Mouse (Mus musculus) gastrocnemius, adult 8-10 months (tissue): ENCODE results near the gene Slc7a5. TPM values are rescaled to one million over a fixed set of nuclear protein-coding genes. Genes with fewer than 3 reads are reported as not detected.

Source experiments
- DNase-seq, 2 experiments: peaks; one replicate each; pipeline ENCODE4 v3.0.0; 2022; ENCODE audit warnings: low spot score in 2 of 2
- total RNA-seq, 4 experiments: library from RNA; stranded (reverse); gene quantifications; 2 replicates each; pipeline ENCODE4 v1.2.4; 2022

Gene Slc7a5
- total RNA-seq, 4 experiments from 2014 or later, result 0.77 to 1.4 (median 1.2) TPM

DNA sequence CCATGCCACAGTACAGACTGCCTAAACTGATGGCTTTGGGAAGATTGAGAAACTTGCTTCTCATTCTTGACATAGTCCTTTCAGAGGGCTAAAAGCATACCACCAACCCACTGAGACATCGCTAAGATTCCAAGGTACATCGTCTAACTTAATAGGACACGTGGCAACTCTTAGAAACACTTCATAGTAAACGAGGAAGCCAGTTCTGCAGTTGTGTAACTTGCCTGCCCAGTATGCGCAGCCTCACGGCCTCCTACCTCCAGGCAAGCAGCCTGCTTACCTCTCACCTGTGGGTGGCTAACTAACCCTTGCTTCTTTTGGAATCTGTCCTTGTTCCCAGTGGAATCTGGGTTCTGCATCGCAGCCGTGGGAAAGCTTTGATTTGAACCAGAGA, 1.7 kb upstream of the Slc7a5 start:
- no peak for DNase-seq

DNA sequence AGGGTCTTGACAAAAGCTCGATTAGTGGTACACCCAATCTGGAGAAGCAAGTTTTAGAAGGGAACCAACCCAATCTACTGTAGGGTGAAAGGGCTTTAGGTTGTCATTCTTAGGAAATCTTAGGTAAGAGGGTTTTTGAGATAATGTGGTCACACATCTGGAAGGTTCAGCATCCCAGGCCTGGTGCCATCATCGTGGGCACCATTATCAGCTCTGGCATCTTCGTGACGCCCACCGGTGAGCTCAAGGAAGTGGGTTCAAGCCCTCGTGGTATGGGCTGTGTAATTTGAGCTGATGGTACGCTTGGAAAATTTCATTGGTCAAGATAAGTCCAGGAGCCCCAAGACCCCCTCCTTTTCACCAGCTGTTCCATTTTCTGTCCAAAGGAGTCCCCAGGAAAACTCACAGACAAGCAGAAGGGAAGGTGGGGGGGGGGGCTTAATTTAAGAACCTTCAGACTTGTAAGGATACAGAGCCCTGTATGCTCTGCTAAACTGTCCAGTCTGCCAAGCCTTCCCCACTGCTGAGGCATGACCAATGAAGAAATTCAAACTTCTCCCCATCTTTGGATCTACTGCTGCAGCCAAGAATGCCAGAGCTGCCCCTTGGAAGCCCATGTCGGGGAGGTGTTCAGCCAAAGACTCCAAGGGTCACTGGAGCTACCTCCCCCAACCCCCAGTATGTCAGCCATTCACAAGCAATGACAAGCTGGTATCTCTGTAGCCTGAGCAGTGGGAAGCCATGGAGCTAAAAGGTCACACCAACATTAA, 1.1 kb upstream of the Slc7a5 start:
- no peak for DNase-seq

DNA sequence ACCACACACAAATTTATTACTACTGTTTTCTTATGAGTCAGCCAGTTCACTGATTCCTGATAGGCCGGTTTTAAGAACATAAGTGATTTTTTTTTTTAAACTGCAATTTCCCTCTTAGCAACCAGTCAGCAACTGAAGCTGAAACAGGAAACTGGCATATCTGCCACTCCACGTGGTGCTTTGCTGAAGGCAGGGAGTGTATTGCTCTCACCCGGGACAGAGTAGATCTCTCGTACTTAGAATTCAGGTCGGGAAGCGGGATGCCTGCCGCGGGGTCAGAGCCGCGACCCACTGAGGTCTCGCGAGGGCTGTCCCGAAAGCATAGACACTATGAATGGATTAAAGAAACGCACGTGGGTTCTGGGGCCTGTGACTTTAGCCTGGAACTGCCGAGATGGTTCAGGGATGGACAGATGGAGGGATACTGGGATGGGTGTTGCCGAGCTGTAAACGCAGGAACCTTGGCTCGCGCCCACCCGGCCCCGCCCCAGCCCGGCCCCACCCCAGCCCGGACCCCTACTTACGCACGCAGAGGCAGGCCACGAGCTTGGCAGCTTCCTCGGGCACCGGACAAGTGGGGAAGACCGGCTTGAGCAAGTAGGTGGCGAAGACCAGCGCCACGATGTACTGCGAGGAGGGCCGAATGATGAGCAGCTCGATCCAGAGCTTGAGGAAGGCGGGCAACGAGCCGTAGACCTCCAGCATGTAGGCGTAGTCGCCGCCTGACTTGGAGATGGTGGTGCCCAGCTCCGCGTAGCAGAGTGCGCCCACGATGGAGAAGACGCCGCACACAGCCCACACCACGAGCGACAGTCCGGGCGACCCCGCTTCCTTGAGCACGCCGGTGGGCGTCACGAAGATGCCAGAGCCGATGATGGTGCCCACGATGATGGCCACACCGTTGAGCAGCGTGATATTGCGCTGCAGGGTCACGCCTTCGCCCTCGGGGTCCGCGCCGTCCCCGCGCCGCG, 667 bp downstream of the Slc7a5 start:
- DNase-seq, result peak in 1 of 2 experiments; percentile 22

DNA sequence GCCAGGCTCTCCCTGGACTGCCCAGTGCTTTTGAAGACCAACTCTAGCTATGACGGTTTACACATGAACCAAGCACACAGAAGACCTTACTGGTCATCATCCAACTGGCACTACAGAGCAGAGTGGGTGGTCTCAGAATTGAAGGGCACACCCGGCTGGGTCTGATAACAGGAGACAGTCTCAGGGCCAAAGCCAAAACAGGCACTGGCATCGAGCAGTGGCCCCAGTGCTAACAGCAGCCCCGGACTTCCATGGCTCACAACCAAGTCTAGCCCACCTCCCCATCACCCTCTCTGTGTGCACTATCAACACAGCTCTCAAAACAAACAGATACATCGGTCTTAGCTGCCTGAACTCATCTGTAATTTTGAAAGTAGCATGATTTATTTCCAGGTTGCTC, 1.6 kb downstream of the Slc7a5 start:
- DNase-seq, result no peak

DNA sequence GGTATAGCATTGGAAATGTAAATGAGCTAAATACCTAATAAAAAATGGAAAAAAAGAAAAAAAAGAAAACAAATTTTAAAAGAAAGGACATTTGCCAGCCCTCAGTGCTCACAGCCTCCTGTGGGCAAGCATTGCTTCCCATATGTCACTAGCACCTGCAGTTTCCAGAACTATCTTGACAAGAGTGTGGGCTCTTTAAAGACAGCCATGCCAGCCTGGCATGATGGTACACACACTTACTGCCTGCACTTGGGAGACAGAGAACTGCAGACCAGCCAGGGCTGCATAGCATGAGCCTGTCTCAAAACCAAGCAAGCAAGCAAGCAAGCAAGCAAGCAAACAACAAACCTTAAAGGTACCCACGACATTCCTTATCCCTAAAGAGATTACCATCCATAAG, 2.1 kb downstream of the Slc7a5 start:
- DNase-seq, result no peak

DNA sequence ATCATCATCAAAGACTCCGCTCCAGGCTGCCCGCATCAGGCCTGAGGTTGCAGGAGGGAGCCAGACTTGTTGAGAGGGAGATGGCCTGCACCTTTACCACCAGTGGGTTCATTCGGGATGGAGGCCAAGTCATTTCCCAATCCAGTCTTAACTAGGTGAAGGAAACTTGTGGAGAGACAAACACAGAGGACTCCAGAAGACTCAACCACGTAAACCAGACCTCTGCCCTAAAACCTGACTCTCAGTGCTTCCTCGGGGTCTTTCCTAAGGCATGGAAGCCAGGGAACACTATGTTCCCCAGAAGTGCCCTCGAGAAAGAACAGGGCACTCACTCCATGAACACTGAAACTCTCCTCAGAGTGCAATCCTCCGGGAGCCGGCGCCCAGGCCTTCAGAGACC, 2.5 kb downstream of the Slc7a5 start:
- no peak for DNase-seq

DNA sequence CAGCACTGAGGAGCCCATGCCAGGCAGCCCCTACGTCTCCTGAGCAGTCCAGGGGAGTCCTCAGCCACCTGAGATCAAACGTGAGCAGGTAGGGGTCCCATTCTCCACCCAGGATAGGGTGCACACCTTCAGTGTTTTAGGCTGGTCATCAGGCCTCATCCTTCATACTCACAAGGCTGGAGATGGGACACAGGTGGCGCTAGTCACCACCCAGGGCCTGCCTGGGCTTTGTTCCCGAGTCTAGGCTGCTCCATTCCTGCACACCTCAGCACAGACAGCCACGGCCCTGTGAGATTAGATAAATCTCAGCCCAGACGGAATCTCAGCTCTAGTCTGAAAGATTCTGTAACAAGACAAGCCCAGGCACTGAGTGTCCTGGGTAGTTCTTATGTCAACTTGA, 3.5 kb downstream of the Slc7a5 start:
- no peak for DNase-seq

DNA sequence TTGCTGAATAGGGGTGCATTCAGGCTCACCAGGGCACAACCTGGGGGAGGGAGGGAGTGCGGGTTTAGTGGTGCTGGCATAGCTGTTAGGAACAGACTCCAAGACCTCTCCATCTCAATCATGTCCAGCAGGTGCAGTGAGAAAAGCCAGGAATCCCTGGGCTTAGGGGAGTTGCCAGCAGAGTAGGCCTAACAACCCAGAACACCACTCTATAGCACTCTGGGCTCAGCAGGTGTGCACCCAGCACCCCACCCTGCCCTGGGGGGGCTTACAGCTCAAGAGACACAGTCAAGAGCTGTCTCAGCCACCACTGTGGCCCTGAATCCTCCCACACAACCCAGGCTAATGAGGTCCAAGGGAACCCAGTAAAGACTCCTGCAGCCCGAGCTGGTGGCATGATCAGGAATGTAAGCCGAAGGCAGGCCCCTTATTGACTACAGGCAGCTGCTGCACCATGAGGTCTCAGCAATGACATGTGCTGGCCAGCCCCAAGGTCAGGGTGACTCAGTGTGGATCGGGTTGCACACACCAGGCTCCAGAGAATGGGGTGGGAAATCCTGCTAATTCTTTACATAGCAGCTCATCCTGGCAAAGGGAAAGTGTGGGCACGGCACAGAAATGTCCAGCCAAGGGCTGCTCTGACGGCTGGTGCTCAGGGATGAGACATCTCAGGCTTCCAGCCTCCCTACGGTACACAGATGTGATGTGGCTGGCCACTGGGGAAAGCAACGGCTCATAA, 5.8 kb downstream of the Slc7a5 start:
- DNase-seq, result peak in 1 of 2 experiments; percentile 46

DNA sequence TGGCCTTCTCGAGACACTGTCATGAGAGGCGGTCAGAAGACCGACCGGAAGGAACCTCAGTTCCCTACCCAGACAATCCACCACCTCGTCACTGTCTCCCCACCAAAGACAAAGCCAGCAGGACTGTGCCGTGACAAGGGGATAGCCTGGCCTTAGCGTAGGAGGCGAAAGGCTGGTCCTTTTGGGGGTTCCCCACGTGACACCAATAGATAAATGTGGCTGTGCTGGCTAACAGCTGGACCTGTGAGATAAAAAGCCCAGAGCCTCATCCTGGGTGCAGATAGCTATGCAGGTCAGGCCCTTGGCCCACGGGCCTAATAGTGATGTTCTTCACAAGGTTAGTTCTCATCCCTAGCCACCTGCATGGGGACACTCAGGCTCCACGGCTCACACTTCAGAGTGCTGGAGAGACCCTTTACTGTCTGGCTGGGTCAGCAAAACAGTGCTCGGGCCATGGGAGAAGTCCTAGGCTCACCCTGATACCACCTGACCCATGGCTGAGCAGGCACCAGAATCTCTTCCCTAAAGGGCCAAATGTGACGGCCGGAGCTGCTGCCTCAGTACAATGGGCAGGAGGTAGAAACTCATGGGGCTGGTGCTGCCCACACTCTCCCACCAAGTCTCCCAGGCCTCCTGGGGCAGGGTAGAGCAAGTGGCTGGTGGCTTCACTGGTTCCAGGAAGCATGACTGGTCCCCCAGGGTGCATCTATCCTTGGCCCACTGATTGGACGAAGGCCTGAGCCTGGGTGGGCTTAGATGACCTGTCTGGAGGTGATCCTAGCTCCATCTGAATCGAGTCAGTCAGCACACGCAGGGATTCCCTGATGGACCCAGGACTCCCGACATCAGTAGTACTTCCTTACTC, 8.1 kb downstream of the Slc7a5 start:
- DNase-seq, result no peak

DNA sequence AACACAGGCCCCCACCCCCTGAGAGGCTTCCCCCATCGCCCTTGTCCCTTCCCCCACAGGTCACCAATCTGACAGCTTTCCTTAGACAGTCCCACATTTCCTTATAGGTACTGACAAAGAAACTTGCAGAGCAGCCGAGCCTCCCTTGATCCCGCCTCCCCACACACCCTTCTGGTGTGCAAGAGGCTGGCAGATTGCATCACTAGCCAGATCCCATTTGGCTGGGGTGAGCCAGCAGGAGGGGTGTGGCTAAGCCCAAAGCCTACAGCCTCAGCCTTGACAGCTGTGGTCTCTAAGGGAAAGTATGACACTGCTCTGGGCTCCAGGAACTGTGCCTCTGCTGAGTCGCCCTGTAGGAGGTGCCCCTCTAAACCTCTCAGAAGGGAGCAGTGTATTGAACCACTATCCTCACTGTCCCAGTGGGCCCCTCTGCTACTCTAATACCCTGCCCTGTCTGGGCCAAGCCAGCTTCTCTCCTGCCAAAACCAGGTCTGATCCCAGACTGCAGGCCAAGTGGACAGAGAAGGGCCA, 9.0 kb downstream of the Slc7a5 start:
- DNase-seq, result peak; percentile 67 to 72

DNA sequence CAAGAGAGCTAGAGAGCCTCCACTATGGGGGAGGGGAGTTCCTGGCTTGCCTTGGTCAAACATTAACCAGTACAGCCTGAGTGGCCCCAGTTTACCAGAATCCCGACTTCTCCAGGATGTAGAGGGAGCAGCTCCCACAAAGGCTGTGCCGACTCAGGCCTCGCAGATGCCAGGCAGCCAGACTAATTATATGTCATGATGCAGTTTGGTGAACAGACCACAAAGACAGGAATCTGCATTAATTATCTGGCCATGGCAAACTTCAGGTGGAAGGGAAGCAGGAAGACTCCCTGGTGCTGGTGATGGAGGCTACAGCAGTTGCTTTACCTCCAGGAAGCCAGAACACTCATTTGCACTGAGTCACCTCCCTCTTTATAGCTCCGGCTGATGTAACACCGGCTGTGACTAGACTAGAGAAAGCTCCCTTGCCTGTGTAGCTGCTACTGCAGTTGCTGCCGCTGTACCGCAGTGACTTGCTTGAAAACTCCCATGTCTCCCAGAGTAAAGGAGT, 9.6 kb downstream of the Slc7a5 start:
- DNase-seq, result no peak

DNA sequence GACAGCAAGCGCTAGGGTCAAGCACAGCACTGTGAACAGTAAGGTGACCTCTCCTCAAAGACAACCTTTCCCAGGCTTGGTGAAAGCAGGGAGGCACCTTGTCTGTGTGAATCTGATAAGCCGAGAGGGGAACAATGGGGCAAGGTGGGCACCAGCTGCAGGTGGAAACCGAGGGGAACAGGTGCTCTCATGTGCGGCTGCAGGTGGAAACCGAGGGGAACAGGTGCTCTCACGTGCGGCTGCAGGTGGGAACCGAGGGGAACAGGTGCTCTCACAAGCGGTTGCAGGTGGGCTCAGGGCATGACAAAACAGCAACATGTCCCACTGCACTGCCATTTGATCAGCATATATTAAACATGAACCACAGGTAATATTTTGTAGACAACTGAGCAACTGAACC, 10.3 kb downstream of the Slc7a5 start:
- DNase-seq, result no peak

DNA sequence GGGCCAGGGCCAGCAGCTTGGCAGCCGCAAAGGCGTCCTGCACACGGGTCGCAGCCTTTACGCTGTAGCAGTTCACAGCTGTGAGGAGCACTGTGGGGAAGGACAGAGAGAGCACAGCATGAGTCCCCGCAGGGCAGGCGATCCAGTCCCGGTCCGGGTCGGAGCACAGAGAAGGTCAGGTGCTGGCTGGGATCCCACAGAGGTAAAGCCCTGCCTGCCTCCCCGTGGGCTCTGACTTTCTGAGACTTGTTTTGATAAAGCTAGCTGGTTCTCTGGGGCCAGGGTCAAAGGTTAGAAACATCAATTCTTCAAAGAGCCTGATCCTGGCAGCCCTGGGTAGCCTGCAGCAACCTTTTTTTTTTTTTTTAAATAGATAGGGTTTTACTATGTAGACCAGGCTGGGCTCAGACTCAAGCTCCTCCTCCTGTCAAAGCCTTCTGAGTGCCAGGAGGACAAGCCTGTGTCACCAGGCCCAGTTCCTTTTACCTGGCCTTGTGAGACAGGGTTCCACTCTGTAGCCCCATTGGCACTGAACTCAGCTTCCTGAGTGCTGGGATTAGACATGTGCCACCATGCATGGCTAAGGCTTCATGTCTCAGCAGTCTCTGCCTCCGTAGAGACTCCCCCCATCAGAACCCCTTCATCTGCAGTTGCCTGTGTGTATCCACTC, 10.9 kb downstream of the Slc7a5 start:
- no peak for DNase-seq

DNA sequence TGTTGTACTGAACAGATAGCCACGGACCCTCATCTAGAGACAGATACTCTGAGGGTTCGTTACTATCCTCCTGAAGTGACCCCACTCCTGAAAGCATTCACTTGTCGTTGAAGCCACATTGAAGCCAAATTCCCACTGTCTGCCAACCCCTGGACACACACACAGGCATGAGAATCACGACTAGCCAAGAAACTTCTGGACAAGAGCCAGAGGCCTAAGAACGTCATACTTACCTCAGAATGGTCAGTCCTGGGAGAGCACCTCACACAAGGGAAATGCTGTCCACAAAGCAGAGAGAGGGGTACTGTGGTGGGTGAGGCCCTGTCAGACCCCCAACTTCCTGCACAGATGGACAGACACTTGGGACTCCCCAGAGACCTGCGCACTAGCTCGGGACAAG, 11.6 kb downstream of the Slc7a5 start:
- DNase-seq, result no peak

DNA sequence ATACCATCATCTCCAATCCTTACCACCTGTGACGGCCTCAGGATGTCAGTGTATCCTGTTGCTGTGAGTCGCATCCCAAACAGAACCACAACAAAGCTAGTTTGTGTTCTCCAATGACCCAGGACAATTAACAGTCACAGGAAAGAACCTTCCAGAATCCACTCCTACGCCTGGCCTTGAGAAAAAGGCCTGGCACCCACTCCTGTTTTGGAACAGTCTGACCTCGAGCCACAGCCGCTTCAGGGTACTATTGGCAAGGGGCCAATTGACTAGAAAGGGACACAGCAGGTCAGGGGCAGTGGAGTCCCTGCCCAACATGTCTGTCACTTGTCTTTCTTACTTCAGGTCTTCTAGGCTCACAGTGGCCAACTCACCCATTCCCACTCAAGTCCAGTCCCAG, 14.6 kb downstream of the Slc7a5 start:
- no peak for DNase-seq

DNA sequence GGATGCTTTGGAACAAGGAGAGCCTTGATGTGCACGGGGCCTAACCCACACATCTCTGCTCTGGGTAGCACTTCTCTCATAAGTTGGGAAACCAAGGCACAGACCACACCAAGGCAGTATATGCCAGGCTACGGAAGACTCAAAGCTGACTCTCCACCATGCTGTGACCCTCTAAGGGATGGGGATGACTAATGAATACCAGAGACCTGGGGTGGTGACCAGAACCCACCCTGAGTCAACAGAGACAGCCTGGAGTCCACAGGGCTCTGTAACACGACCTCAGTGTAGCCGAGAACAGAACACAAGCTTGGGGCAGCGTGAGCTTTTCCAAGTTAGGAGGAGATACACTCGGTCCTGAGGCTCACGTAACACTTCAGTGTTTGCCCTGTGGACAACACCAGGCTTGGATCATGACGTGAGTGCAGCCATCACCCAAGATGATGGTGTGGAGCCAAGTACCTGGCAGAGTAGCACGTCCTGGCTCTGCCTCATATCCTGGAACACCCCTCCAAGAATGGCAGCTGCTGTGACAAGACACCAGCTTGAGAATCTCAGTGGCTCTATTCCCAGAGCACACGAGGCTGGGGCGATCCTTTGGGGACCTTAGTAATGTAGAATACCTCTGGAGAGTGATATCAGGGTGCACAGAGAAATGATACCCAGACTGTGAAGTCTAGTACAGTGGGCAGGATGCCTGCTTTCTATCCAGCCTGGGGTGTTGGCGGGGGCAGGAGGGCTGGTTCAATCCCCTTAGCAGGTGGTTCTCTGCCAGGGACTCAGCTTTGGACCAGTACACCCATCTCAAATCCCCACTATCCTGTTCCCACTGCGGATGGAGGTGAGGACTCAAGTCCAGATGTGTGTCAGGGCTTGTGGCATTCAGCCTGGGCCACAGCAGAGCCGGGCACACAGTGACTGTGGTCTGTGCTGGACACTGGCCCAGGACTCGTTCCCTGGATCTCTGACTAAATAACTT, 17.4 kb downstream of the Slc7a5 start:
- peak; percentile 77 to 87 for DNase-seq

DNA sequence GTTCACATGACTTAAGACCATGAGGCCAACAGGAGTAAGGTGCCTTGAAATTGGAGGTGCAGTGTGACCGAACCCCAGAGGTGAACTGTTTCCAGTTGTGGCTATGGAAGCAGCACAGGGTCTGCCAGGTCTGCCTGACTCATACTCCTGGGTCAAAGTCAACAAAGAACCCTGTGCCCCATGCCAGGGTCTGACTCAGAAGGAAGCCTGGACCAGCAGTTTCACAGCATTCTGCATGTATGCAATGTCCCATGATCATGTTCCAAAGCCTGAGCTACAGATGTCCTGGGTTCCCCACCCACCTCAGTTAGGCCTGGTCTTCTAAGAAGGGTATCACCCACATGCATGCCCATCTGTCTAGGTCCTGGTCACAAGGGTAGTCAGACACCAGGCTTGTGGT, 18.2 kb downstream of the Slc7a5 start:
- DNase-seq, result no peak

DNA sequence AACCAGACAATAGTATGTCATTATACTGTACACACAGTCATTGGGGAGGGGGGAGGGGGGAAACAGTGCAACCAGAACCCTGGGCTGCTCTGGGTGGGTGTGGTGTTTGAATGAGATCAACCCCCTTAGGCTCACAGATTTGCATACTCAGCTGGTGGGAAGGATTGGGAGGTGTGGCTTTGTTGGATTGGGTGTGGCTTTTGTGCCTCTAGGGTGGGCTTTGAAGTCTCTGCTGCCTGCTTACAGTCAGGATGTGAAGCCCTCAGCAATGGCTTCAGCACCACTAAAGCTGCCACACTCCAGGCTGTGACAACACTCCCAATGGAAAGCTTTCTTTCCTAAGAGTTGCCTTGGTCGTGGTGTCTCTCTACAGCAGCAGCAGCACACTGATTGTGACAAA, 19.9 kb downstream of the Slc7a5 start:
- DNase-seq, result no peak

DNA sequence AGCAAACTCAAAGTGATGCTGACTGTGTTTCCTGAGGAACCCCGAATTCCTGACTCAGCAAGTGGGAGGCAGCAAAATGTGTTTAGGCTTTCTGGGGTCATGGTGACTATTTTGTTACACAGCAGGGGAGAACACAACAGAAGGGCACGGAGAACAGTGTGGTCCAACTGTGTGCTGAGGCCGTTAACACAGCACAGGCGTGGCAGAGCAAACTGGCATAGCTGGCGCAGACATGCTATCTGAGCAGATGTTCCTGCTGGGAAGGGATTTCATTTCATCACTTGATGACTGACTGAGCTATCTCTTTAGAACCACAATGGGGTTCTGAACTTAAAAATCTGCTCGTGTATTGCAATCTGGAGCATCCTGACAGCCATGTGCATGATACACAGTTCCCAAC, 22.1 kb downstream of the Slc7a5 start:
- DNase-seq, result no peak
